Mouse (Mus musculus) cortical plate, adult 2 months (tissue): ENCODE results near the gene Rufy1.

Experiments
- CTCF ChIP-seq: fragments of 200-500 bp; IDR thresholded peaks from 2 replicates; pipeline ENCODE4 v1.5.1; 2011; ENCODE audit warnings: mild to moderate bottlenecking, control low read depth, low read length; ENCODE audit not compliant: insufficient read depth; ENCODE audit errors: extremely low read depth
- POLR2A ChIP-seq: fragments of 200-500 bp; IDR thresholded peaks from 2 replicates; pipeline ENCODE4 v1.6.1; 2011; ENCODE audit warnings: mild to moderate bottlenecking, low read length, control low read depth; ENCODE audit not compliant: insufficient read depth; ENCODE audit errors: extremely low read depth

GRCm38 (mm10) chr11:50374286-50375015 lies 56.5 kb downstream of the Rufy1 start:
- TF ChIP-seq CTCF (no peak), POLR2A (no peak)
